Mouse (Mus musculus) layer of hippocampus, adult 6 months (tissue): ENCODE results near the gene Sept14. TPM values are rescaled to one million over a fixed set of nuclear protein-coding genes. Genes with fewer than 3 reads are reported as not detected.

Experiments used
- long read RNA-seq, 2 experiments: library from polyadenylated mRNA; unstranded; transcript quantifications; one replicate each; pipeline ENCODE4 v2.0.0; 2019 to 2020
- polyA plus RNA-seq: library from polyadenylated mRNA; unstranded; fragments of <200 nt; fragmentation: Nextera tagmentation; gene quantifications from 2 replicates; pipeline ENCODE4 v1.2.3, GENCODE M21; 2021

Gene Sept14
- polyA plus RNA-seq, result not detected in 2 replicates
- long read RNA-seq, experiment 1, result 0 reads
- long read RNA-seq, experiment 2, result 0 reads

GRCm38 (mm10) chr5:129708412-129708811, at the start of gene Sept14:
TSS of gene Sept14 (minus strand) at chr5:129708512.

DNA sequence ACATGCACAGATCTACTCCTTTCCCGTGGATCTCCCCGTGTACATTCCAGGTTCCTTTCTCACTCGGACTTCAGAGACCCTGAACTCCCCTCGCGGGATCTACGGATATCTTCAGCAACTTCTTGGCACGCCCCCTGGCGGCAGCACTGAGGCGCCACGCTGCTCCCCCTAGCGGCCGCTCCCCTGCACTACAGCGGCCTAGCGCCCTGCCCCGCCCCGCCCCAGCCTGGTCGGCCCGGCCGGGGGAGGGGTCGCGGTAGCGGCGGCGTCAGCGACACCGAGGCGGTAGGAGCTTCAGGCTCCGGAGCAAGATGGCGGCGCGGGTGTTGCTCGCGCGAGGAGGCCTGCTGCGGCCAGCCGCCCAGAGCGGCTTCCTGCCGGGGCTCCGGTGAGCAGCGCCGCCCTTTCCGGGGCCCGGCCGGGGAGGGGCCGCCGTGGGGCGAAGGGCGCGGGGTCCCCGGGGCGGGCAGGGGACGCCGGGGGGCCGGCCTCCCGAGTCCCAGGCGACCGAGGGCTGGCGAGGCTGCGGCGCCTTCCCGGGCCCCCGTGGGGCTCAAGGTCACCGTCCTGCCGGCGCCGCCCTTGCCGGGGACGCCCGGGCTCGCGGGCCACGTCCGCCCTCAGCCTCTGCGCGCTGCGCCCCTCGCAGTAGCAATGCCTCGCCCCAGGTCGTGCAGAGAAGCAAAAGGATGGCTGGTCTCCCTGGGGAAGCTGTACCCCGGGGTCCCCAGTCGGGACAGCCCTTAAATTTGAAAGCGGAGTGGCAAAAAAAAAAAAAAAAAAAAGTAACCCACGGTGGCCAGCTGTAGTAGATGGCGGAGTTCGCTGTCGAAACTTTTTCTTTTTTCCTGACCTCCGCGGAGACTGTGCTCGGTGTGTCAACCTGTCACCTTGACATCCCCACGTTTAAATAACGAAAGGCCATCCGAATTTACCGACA, 16.8 kb upstream of the Sept14 start, which contains the start of gene Nipsnap2:
Nipsnap2 (plus strand) TSS at position 230 of the 940 bp plus-strand sequence.

GRCm38 (mm10) chr5:129715326-129715861, 7.1 kb upstream of the Sept14 start, which contains the start of gene Mrps17:
TSS of gene Mrps17 (plus strand) at chr5:129715497.

GRCm38 (mm10) chr5:129670036-129670458, 38.3 kb downstream of the Sept14 start, which contains the start of gene Zfp11:
TSS of gene Zfp11 (minus strand) at chr5:129670099.

Other genes starting within 250 kb of the Sept14 start
- 11.9 and 13.4 TPM in 2 replicates for gene Sfswap, start 207.3 kb downstream of the Sept14 start, polyA plus RNA-seq
- gene Mmp17, start 124.3 kb downstream of the Sept14 start, polyA plus RNA-seq, result 8.6 and 9.6 TPM in 2 replicates
- 2.9 and 3.4 TPM in 2 replicates for gene Zfp11, start 38.4 kb downstream of the Sept14 start, polyA plus RNA-seq
- gene Mrps17, start 7.0 kb upstream of the Sept14 start, polyA plus RNA-seq, result 221 and 233 TPM in 2 replicates
- gene Nipsnap2, start 16.6 kb upstream of the Sept14 start, polyA plus RNA-seq, result 153 and 202 TPM in 2 replicates
- 49.6 and 53.3 TPM in 2 replicates for gene Psph, start 78.9 kb upstream of the Sept14 start, polyA plus RNA-seq
- 17.6 and 18.9 TPM in 2 replicates for gene Sumf2, start 138.5 kb upstream of the Sept14 start, polyA plus RNA-seq
- 2,015 and 2,200 TPM in 2 replicates for gene Chchd2, start 179.0 kb upstream of the Sept14 start, polyA plus RNA-seq
- gene Zbed5, start 187.2 kb upstream of the Sept14 start, polyA plus RNA-seq, result 6.1 and 7.3 TPM in 2 replicates
- gene Phkg1, start 190.0 kb upstream of the Sept14 start, polyA plus RNA-seq, result 7.8 and 7.9 TPM in 2 replicates
- 3.6 and 7.0 TPM in 2 replicates for gene Nupr1l, start 200.0 kb upstream of the Sept14 start, polyA plus RNA-seq
- gene Vkorc1l1, start 233.5 kb upstream of the Sept14 start, polyA plus RNA-seq, result 6.3 and 8.5 TPM in 2 replicates